Mouse (Mus musculus) spleen, adult 2 months (tissue): ENCODE data around the gene Klf12.

Source experiments
- CTCF ChIP-seq: fragments of 200-500 bp; IDR thresholded peaks from 2 replicates; pipeline ENCODE4 v1.5.1; 2011; ENCODE audit warnings: mild to moderate bottlenecking, inconsistent platforms; ENCODE audit not compliant: insufficient read depth, insufficient read length, insufficient replicate concordance; ENCODE audit errors: extremely low read depth
- POLR2A ChIP-seq: fragments of 200-500 bp; IDR thresholded peaks from 2 replicates; pipeline ENCODE4 v1.6.1; 2011; ENCODE audit warnings: low read depth, low read length, inconsistent platforms

GRCm38 (mm10) chr14:100103818-100104217 lies 180.7 kb downstream of the Klf12 start:
- TF ChIP-seq CTCF (no peak), POLR2A (no peak)
